Mouse (Mus musculus): ENCODE results near the gene Sf3b2. TPM values are rescaled to one million over a fixed set of nuclear protein-coding genes. Genes with fewer than 3 reads are reported as not detected.

Gene Sf3b2
- polyA plus RNA-seq (2017; shearing (Covaris generic)) = 100 to 1,000 TPM; 293 to 325 TPM

DNA sequence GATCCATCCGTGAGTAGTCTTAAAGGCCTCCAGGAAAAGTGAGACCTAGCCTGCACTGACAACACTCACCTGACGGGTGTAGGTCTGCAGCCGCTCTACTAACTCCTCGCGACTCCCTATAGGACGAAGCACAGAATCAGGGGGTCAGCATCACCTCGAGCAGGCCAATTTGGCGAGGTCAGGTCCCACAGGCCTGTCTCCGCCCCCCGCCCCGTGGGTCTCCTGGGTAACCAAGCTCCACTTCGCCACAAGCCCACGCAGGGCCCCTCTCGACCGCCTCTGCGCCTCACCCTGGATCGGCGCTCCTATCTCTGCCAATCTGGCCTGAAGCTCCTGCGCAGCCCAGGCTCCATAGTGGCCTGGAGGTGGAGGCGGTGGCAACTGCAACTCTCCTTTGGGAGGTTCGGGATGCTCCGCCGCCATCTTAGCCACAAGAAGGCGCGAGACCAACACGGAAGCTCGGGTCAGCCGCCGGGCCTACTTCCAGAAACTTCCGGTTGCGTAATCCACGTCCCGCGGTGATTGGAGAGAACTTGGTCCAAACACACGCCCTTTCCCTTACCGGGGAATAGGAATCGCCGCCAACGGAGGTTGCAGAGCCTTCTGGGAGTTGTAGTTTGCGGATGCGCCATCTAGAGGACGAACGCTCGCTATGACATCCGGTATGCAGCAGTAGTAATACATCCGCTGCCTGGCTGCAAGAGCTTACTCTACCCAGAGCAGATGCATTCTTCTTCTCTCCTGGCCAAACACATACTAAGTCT lies at the start of gene Sf3b2:
Gene Sf3b2, minus strand, starts transcription at position 484 of the 764 bp plus-strand sequence.

DNA sequence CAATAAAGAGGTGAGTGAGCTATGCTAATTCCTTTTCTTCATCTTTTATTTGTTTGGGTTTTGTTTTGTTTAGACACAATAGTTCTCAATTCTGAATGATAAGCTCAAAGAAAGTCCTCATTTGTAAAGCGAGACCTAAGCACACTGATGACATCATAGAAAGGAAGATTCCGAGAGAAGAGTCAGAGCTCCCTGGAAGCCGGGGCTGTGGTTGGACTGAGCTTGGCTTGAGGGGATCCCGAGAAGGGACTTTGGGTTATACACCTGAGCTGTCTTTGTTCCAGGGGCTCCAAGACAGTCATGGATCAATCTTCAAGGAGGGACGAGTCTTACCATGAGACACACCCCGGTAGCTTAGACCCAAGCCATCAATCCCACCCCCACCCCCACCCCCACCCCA lies 40.2 kb upstream of the Sf3b2 start, which contains the start of gene Catsper1:
Gene Catsper1, plus strand, starts transcription at position 301 of the 400 bp plus-strand sequence.

DNA sequence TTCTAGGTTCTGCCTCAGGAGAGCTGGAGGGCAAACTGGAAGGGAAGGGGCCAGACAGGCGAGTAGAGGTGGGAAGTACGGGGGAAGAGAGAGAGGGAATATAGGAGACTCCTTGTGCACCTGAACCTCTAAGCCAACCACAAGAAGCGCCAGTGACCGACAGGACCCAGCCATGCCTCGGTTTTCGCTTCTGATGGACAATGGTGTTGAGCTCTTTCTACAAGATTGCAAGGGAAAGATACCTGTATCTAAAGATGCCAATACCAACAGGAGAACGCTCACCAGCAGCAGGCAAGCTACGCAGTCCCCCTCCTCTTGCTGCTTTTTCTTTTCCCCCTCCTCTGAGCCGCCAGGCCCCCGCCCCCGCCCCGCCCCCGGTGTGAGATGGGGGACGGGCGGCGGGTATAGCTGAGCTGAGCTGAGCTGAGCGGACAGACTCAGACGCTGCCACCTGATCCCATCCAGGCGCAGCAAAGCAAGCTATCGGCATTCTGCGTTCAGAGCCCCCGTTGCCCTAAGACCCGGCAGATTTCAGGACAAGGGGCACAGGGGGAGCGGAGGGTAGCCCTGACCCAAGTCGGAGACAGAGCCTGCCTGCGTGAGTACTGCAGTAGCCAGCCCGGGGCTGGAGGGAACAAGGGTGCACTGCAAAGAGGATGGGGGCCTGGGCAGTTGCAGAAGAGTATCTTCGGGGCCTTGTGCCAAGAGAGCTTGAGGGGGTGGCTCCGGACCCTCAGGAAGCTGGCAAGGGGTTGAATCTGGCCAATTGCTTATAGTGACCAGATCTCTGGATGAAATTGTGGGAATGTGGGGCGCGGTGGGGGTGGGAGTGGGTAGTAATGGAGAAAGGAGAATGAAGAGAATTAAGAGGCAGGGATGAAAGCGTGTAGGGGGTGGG lies 2.9 kb upstream of the Sf3b2 start, which contains the start of gene Gal3st3:
Gene Gal3st3, plus strand, starts transcription at position 429 of the 898 bp plus-strand sequence.

DNA sequence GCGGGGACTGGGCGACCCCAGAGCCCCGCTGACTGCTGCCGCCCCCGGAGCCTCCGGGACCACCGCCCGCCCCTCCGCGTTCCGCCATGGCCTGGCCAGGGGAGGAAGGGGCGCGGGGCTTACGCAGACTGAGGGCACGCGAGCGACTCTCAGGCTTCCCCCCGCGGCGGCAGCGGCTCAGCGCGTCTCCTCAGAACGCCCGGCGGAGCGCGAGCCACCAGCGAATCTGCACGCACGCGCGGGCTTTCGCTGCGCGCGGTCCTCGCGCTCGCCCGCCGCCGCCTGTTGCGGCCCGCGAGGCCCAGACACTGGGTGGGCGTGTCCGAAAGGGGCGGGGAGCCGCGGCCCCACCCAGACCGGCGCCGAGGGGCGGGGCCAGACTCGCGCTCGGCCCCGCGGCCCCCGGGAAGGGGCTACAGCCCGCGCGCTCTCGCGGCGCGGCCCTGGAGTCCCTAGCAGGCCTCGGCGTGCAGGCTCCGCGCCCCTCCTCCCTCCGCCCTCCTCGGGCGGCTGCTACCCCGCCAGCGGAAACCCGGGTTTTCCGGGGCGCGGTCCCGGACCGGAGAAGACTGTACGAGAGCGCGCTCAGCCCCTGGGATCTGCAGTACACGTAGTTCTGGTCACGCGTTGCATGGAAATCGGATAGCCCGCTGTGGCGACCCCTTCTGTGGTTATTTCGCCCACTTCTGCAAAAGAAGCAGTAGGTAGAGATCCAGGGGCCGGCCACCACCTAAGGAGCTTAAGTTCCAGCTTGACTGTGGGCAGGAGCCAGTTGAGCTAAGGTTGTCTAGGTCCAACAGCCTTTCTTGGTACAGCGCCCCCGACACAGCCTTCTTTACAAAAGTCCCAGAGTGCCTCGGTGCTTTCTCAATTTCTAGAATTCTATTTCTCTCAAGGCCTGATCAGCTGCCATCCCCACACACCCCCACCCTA lies 22.2 kb downstream of the Sf3b2 start, which contains the start of gene Pacs1:
Gene Pacs1, minus strand, starts transcription at position 319 of the 933 bp plus-strand sequence.

Other genes starting within 250 kb of the Sf3b2 start
- gene Rin1, start 245.0 kb downstream of the Sf3b2 start, polyA plus RNA-seq (2017; shearing (Covaris generic)) = not detected
- under 1 TPM in 1 of 2 experiments, not detected in 1; 0.26 TPM for gene Cd248, start 227.4 kb downstream of the Sf3b2 start, polyA plus RNA-seq (2017; shearing (Covaris generic))
- under 1 TPM in 1 of 2 experiments, not detected in 1; 0.29 TPM for gene Tmem151a, start 209.9 kb downstream of the Sf3b2 start, polyA plus RNA-seq (2017; shearing (Covaris generic))
- gene Yif1a, start 206.9 kb downstream of the Sf3b2 start, polyA plus RNA-seq (2017; shearing (Covaris generic)) = 10 to 100 TPM; 48.8 to 50.8 TPM
- 1 to 10 TPM; 2.0 to 5.3 TPM for gene Cnih2, start 196.9 kb downstream of the Sf3b2 start, polyA plus RNA-seq (2017; shearing (Covaris generic))
- gene Rab1b, start 188.4 kb downstream of the Sf3b2 start, polyA plus RNA-seq (2017; shearing (Covaris generic)) = 100 to 1,000 TPM; 225 to 243 TPM
- 1 to 10 TPM; 2.6 to 4.1 TPM for gene Klc2, start 176.9 kb downstream of the Sf3b2 start, polyA plus RNA-seq (2017; shearing (Covaris generic))
- gene Pacs1, start 22.3 kb downstream of the Sf3b2 start, polyA plus RNA-seq (2017; shearing (Covaris generic)) = 100 to 1,000 TPM in 1 of 2 experiments, 10 to 100 TPM in 1; 73.5 to 129 TPM
- under 1 TPM; 0.10 to 0.39 TPM for gene Gal3st3, start 2.9 kb upstream of the Sf3b2 start, polyA plus RNA-seq (2017; shearing (Covaris generic))
- gene Catsper1, start 40.3 kb upstream of the Sf3b2 start, polyA plus RNA-seq (2017; shearing (Covaris generic)) = under 1 TPM in 1 of 2 experiments, not detected in 1; 0.07 TPM
- 1 to 10 TPM; 3.0 to 5.4 TPM for gene Cst6, start 54.1 kb upstream of the Sf3b2 start, polyA plus RNA-seq (2017; shearing (Covaris generic))
- 10 to 100 TPM; 51.1 to 61.3 TPM for gene Eif1ad, start 71.3 kb upstream of the Sf3b2 start, polyA plus RNA-seq (2017; shearing (Covaris generic))
- 100 to 1,000 TPM; 260 to 336 TPM for gene Banf1, start 71.7 kb upstream of the Sf3b2 start, polyA plus RNA-seq (2017; shearing (Covaris generic))
- gene Sart1, start 93.2 kb upstream of the Sf3b2 start, polyA plus RNA-seq (2017; shearing (Covaris generic)) = 100 to 1,000 TPM; 177 to 178 TPM
- gene Tsga10ip, start 107.1 kb upstream of the Sf3b2 start, polyA plus RNA-seq (2017; shearing (Covaris generic)) = 1 to 10 TPM in 1 of 2 experiments, under 1 TPM in 1; 0.94 to 1.5 TPM
- 100 to 1,000 TPM; 175 to 253 TPM for gene Drap1, start 129.5 kb upstream of the Sf3b2 start, polyA plus RNA-seq (2017; shearing (Covaris generic))
- gene AI837181, start 129.7 kb upstream of the Sf3b2 start, polyA plus RNA-seq (2017; shearing (Covaris generic)) = 10 to 100 TPM; 35.9 to 38.9 TPM
- gene Fosl1, start 152.1 kb upstream of the Sf3b2 start, polyA plus RNA-seq (2017; shearing (Covaris generic)) = under 1 TPM in 1 of 2 experiments, not detected in 1; 0.10 TPM
- gene Ccdc85b, start 162.4 kb upstream of the Sf3b2 start, polyA plus RNA-seq (2017; shearing (Covaris generic)) = 10 to 100 TPM; 10.6 to 11.9 TPM
- gene Fibp, start 165.2 kb upstream of the Sf3b2 start, polyA plus RNA-seq (2017; shearing (Covaris generic)) = 100 to 1,000 TPM; 135 to 140 TPM
- 100 to 1,000 TPM; 166 to 186 TPM for gene Ctsw, start 173.1 kb upstream of the Sf3b2 start, polyA plus RNA-seq (2017; shearing (Covaris generic))
- 1 to 10 TPM; 1.6 to 3.1 TPM for gene Efemp2, start 178.5 kb upstream of the Sf3b2 start, polyA plus RNA-seq (2017; shearing (Covaris generic))
- 10 to 100 TPM; 56.5 to 60.6 TPM for gene Mus81, start 192.9 kb upstream of the Sf3b2 start, polyA plus RNA-seq (2017; shearing (Covaris generic))
- 1,000 to 10,000 TPM; 4,073 to 4,463 TPM for gene Cfl1, start 195.0 kb upstream of the Sf3b2 start, polyA plus RNA-seq (2017; shearing (Covaris generic))
- under 1 TPM in 1 of 2 experiments, not detected in 1; 0.22 TPM for gene 1700020D05Rik, start 208.3 kb upstream of the Sf3b2 start, polyA plus RNA-seq (2017; shearing (Covaris generic))
- gene Snx32, start 215.1 kb upstream of the Sf3b2 start, polyA plus RNA-seq (2017; shearing (Covaris generic)) = 10 to 100 TPM; 10.7 to 22.0 TPM

Measured in activated CD4-positive, CD25-positive, alpha-beta regulatory T cell (primary cell).